Mouse (Mus musculus) heart, embryonic 14.5 days (tissue): ENCODE results near the gene Acot2. TPM values are rescaled to one million over a fixed set of nuclear protein-coding genes. Genes with fewer than 3 reads are reported as not detected.

ENCODE experiments used
- ATAC-seq: fragments of 200-750 bp; cut with Nextera tagmentation; 2 replicates; pipeline ENCODE4 v1.8.0; 2017; ENCODE audit warnings: low read depth, moderate TSS enrichment; ENCODE audit not compliant: insufficient number of reproducible peaks, insufficient read depth, low FRiP score
- H3K27ac ChIP-seq, 2 experiments: fragments of 200-500 bp in 1 of 2; fragments of 300-500 bp in 1 of 2; sonication (generic) in 1 of 2; replicated peaks in 1 of 2; 2 replicates each; pipeline ENCODE4 v1.5.1; 2012 to 2014; ENCODE audit warnings: low read depth in 2 of 2, low read length in 2 of 2, control low read depth in 1 of 2, mild to moderate bottlenecking in 1 of 2, mixed read lengths in 1 of 2; ENCODE audit not compliant: control insufficient read depth in 1 of 2, insufficient read depth in 1 of 2
- H3K27me3 ChIP-seq: fragments of 300-500 bp; sonication (generic); 2 replicates; pipeline ENCODE4 v1.6.1; 2014; ENCODE audit warnings: mild to moderate bottlenecking, low read length, control low read depth; ENCODE audit not compliant: control insufficient read depth, insufficient read depth
- H3K36me3 ChIP-seq: fragments of 300-500 bp; sonication (generic); 2 replicates; pipeline ENCODE4 v1.6.1; 2014; ENCODE audit warnings: mild to moderate bottlenecking, control low read depth, low read length, mixed read lengths; ENCODE audit not compliant: control insufficient read depth, insufficient read depth
- H3K4me1 ChIP-seq, 2 experiments: fragments of 200-500 bp in 1 of 2; fragments of 300-500 bp in 1 of 2; sonication (generic) in 1 of 2; 2 replicates each; pipeline ENCODE4 v1.6.1; 2012 to 2014; ENCODE audit warnings: low read length in 2 of 2, control low read depth in 1 of 2, mixed read lengths in 1 of 2; ENCODE audit not compliant: control insufficient read depth in 2 of 2, insufficient read depth in 2 of 2
- H3K4me2 ChIP-seq: fragments of 300-500 bp; sonication (generic); 2 replicates; pipeline ENCODE4 v1.6.1; 2014; ENCODE audit warnings: mild to moderate bottlenecking, low read length
- H3K4me3 ChIP-seq, 2 experiments: fragments of 200-500 bp in 1 of 2; fragments of 300-500 bp in 1 of 2; sonication (generic) in 1 of 2; 2 replicates each; pipeline ENCODE4 v1.5.1; 2012 to 2014; ENCODE audit warnings: low read length in 2 of 2, mild to moderate bottlenecking in 2 of 2, control low read depth in 1 of 2, low read depth in 1 of 2, moderate library complexity in 1 of 2; ENCODE audit not compliant: control insufficient read depth in 1 of 2, insufficient read depth in 1 of 2
- H3K9ac ChIP-seq: fragments of 300-500 bp; sonication (generic); 2 replicates; pipeline ENCODE4 v1.6.1; 2014; ENCODE audit warnings: mild to moderate bottlenecking, low read length
- H3K9me3 ChIP-seq: fragments of 300-500 bp; sonication (generic); 2 replicates; pipeline ENCODE4 v1.6.1; 2016; ENCODE audit warnings: low read length, control low read depth; ENCODE audit not compliant: control insufficient read depth
- WGBS: fragments of 180-500 bp; shearing (Covaris S2); extraction: QIAGEN DNeasy Blood & Tissue Kit; methylation state at CpG from one replicate; pipeline ENCODE4 v1.1.7; 2014; 5-methylcytosine and 5-hydroxymethylcytosine counted together
- polyA plus RNA-seq: library from polyadenylated mRNA; unstranded; fragments of >200 nt; fragmentation: Nextera tagmentation; extraction: Ambion mirVana; gene quantifications from 2 replicates; pipeline ENCODE4 v1.2.1, GENCODE M21; 2014

The Acot2 gene
- polyA plus RNA-seq, 1 experiment from 2014 or later: 81.2 TPM

DNA sequence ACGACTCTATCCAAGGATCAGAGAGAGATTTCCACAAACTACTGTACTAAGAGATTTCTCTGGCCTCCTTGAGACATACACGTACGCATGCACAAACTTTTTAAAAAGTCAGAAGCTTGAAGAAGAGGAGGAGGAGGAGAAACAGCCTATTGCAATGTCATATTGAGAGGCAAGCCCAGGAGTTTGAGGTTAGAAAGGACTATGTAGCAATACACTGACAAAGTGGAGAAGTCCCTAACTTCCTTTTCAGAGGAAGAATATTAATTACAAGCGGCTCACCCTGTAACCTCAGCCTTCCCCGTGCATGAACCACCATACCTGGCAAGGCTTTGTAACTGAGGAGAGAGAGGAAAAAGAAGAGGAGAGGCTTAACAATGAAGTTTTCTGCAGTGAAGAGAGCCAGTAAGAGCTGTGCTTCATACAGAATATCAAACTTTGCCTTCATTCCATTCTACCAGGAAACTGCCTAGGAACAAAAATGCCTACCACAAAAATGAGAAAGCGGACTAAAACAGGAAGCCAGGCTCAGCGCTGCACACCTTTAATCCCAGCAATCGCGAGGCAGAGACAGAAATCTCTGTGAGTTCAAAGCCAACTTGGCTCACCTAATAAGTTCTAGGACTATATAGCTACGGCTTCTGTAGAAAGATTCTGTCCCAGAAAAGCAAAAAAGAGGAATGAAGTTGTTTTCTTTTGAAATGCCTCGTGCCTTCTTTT, 37.7 kb upstream of the Acot2 start:
- H3K4me3 ChIP-seq: peak overlapping the region; percentile 75 to 92
- WGBS: 28% methylated on average over 11 of the region's 11 CpGs
- peaks cover 13 to 17% of the 10 kb centered on the region in 2 experiments for H3K4me1 ChIP-seq
- peak overlapping the region; percentile 86 for H3K9ac ChIP-seq
- no peak for ATAC-seq
- H3K27me3 ChIP-seq: no peaks in the 10 kb centered on the region
- peaks cover 18% of the 10 kb centered on the region for H3K36me3 ChIP-seq
- peak overlapping the region; percentile 98 for H3K4me2 ChIP-seq
- peak overlapping the region in 1 of 2 experiments; percentile 72; a peak in 1 of 4 replicates for H3K27ac ChIP-seq
- no peaks in the 10 kb centered on the region for H3K9me3 ChIP-seq

DNA sequence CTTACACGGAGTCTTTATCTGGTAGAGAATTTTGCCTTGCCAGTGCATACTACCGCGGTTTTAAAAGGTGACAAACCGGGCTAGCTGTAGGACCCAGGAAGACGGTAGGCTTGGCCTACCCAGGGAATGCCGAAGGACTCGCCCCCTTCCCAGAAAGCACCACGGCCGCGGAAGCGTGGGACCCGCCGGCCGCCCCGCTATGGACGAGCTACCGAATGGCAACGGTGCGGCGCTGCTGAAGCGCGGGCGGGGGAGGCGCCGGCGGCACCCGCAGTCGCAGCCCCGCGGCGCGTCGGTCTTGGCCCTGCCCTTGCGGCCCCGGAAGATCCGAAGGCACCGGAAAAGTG, 37.2 kb upstream of the Acot2 start, which contains the start of gene Riox1:
Riox1 (plus strand) TSS at position 116 of the 347 bp plus-strand sequence.
- Histone ChIP-seq H3K4me2 (peak within 1 kb of the TSS; percentile 98), H3K27me3 (no peaks in the 10 kb centered on the region), H3K4me1 (peaks cover 13 to 17% of the 10 kb centered on the region in 2 experiments), H3K27ac (peak within 1 kb of the TSS; percentile 53 to 72), H3K4me3 (peak within 1 kb of the TSS; percentile 75 to 92), H3K9ac (peak within 1 kb of the TSS; percentile 86), H3K9me3 (no peaks in the 10 kb centered on the region), H3K36me3 (peaks cover 18% of the 10 kb centered on the region)
- ATAC-seq: peak; percentile 87
- WGBS: 0% methylated on average over 37 of the region's 37 CpGs

DNA sequence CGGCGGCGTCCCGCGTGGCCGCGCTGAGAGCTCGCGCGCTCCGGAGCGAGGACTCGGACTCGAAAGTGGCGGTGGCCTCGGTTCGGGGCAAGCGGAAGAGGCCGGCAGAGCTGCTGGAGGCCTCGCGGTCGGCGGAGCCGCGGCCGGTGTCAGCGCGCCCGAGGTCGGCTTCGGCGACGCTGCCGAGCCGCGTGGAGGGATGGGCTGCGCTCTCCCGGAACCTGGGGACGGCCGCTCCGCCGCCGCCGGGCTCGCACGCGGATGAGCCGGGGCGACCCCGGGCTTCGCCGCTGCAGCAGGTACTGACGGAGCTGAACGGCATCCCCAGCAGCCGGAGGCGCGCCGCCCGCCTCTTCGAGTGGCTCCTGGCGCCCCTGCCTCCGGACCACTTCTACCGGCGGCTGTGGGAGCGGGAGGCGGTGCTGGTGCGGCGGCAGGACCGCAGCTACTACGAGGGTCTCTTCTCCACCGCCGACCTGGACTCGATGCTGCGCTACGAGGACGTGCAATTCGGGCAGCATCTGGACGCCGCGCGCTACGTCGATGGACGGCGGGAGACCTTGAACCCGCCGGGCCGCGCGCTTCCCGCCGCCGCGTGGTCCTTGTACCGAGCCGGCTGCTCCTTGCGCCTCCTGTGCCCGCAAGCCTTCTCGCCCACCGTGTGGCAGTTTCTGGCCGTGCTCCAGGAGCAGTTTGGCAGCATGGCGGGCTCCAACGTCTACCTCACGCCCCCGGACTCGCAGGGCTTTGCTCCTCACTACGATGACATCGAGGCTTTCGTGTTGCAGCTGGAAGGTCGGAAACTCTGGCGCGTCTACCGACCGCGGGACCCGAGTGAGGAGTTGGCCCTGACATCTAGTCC, 36.6 kb upstream of the Acot2 start:
- Histone ChIP-seq H3K36me3 (peaks cover 18% of the 10 kb centered on the region), H3K27me3 (no peaks in the 10 kb centered on the region), H3K9me3 (no peaks in the 10 kb centered on the region), H3K4me2 (peak overlapping the region; percentile 98), H3K27ac (peak overlapping the region; percentile 53 to 72), H3K4me1 (peaks cover 13 to 17% of the 10 kb centered on the region in 2 experiments), H3K4me3 (peak overlapping the region; percentile 75 to 92), H3K9ac (peak overlapping the region; percentile 86)
- under 1% methylated on average over 106 of the region's 116 CpGs for WGBS
- ATAC-seq: peak; percentile 60

DNA sequence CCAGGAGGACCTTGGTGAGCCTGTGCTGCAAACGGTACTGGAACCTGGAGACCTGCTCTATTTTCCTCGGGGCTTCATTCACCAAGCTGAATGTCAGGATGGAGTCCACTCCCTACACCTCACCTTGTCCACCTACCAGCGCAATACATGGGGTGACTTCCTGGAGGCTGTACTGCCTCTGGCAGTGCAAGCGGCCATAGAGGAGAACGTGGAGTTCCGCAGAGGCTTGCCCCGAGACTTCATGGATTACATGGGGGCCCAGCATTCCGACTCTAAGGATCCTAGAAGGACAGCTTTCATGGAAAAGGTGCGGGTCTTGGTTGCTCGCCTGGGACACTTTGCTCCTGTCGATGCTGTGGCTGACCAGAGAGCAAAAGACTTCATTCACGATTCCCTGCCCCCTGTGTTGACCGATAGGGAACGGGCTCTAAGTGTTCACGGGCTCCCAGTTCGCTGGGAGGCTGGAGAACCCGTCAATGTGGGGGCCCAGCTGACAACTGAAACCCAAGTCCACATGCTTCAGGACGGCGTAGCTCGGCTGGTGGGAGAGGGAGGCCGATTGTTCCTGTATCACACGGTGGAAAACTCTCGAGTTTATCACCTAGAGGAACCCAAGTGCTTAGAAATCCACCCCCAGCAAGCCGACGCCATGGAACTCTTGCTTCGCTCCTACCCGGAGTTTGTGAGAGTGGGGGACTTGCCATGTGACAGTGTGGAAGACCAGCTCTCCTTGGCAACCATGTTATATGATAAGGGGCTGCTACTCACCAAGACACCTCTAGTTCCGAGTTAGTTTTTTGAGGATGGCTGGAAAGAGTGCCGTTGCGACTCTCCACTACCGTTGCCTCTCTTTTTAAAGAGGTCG, 35.7 kb upstream of the Acot2 start:
- Histone ChIP-seq H3K4me3 (peak overlapping the region; percentile 75 to 92), H3K36me3 (peaks cover 18% of the 10 kb centered on the region), H3K9ac (peak overlapping the region; percentile 86), H3K27me3 (no peaks in the 10 kb centered on the region), H3K4me2 (peak overlapping the region; percentile 98), H3K4me1 (peaks cover 13 to 17% of the 10 kb centered on the region in 2 experiments), H3K27ac (no peak overlapping the region), H3K9me3 (no peaks in the 10 kb centered on the region)
- WGBS: 35% methylated on average over 32 of the region's 32 CpGs
- no peak for ATAC-seq

DNA sequence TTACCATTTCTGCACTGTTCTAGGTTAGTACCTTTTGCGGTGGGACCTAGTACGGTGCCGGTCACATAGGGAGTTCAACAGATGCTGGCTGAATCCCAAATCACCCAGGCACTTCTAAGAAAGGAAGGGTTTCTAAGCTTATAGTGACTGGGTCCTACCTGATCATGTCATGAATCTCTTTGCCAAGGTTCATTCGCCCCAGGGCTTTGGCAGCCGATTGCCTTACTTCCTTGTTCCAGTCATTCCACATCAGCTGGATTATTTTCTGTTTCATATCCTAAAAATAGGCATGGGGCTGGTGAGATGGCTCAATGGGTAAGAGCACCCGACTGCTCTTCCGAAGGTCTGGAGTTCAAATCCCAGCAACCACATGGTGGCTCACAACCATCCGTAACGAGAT, 29.4 kb upstream of the Acot2 start:
- no peak overlapping the region for H3K27ac ChIP-seq
- H3K9me3 ChIP-seq: no peaks in the 10 kb centered on the region
- no peak overlapping the region for H3K4me2 ChIP-seq
- ATAC-seq: no peak
- H3K27me3 ChIP-seq: no peaks in the 10 kb centered on the region
- WGBS: 90% methylated on average over 9 of the region's 9 CpGs
- no peak overlapping the region for H3K9ac ChIP-seq
- peaks cover 4% of the 10 kb centered on the region for H3K36me3 ChIP-seq
- peaks cover 0 to 3% of the 10 kb centered on the region in 2 experiments; a peak in 1 of 4 replicates for H3K4me1 ChIP-seq
- H3K4me3 ChIP-seq: no peak overlapping the region

DNA sequence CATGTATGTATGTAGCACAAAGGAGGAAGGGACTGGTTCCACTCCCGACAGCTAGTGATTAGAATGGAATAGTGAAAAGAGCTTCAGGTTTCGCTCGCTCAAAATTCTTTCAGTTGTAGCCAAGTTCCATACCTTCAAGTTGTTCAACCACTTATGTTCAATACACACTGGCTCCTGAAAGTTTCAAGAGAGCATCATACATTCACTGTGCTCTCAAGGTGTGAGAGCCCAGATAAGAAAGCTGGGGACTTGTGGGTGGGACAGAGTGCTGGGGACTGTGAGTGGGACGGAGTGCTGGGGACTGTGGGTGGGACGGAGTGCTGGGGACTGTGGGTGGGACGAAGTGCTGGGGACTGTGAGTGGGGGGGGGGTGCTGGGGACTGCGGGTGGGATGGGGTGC, 22.4 kb upstream of the Acot2 start:
- 64% methylated on average over 7 of the region's 7 CpGs for WGBS
- no peaks in the 10 kb centered on the region for H3K36me3 ChIP-seq
- ATAC-seq: no peak

DNA sequence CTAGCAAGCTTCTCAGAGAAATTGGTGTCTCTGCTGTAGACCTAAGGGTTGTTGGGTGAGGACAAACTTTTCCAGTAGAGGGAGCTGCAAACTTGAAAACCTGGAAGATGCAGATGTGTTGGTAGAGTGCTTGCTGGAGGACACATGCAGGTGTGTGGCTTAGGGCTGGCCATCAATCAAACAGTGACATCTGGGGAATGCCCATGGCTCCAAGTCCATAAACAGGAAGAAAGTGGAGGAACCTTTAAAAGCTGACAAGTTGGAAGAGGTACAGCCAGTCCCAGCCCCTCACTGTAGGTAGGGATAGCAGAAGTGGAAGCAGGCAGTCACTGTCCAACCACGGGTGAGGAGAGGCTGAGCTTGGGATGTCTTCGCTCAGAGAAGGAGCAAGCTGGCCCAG, 15.5 kb upstream of the Acot2 start:
- 0 out of 2 replicates have a peak, but pooled peaks have one; percentile 47 for ATAC-seq
- WGBS: 69% methylated on average over 2 of the region's 2 CpGs
- H3K9ac ChIP-seq: no peak overlapping the region
- H3K4me2 ChIP-seq: no peak overlapping the region
- no peak overlapping the region for H3K4me3 ChIP-seq
- 0 out of 2 replicates have a peak, but pooled peaks cover 4% of the 10 kb centered on the region for H3K9me3 ChIP-seq
- H3K27ac ChIP-seq: no peak overlapping the region
- H3K27me3 ChIP-seq: no peaks in the 10 kb centered on the region
- H3K36me3 ChIP-seq: no peaks in the 10 kb centered on the region
- H3K4me1 ChIP-seq: no peaks in the 10 kb centered on the region

More for the DNA sequence above, 22.4 kb upstream of the Acot2 start:
- Histone ChIP-seq H3K27ac (no peak overlapping the region), H3K4me2 (no peak overlapping the region), H3K9me3 (no peaks in the 10 kb centered on the region), H3K4me3 (no peak overlapping the region), H3K4me1 (no peaks in the 10 kb centered on the region), H3K9ac (no peak overlapping the region), H3K27me3 (no peaks in the 10 kb centered on the region)
